Mouse (Mus musculus): ENCODE measurements at regions not wholly inside any gene's neighbourhood (a gene's known extent, or its start where the extent isn't known, plus 50 kb on each side); places are given as distances from the start of the nearest gene placed in this dataset.
"Not testable (repeated sequence)": the region's sequence is repeated elsewhere in the genome, so short reads cannot be mapped to it uniquely, and the experiment has no call there.

DNA sequence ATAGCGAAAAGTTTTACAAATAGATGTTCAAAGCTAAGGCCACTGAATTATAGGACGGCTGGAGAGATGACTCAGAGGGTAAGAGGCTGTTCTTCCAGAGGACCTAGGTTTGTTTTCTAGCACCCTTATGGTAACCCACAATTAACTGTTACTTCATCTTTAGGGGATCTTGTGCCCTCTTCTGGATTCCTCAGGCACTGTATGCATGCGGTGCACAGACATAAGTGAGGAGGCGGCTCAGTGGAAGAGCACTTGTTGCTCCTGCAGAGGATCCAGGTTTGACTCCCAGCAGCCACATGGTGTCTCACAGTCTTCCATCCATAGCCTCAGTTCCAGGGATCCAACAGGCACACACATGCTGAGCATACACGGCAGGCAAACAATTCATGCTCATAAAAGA is 89.7 kb upstream of the Shb start:
- no peak overlapping the region for H3K9ac ChIP-seq (replicated peaks; ENCODE audit: low read length)
- DNase-seq (no peak), ATAC-seq (ENCODE audit: low FRiP score, low TSS enrichment) (no peak)
- H3K27ac ChIP-seq (replicated peaks; ENCODE audit: low read depth, low read length): no peak overlapping the region
- H3K27me3 ChIP-seq (ENCODE audit: control insufficient read depth, insufficient read depth, low read length): no peaks in the 10 kb centered on the region
- 87% methylated on average over 5 of the region's 5 CpGs for WGBS
- peaks cover 2% of the 10 kb centered on the region; the same call in 1 of the 2 replicates for H3K4me1 ChIP-seq (ENCODE audit: control insufficient read depth, insufficient read depth, low read length)
- H3K9me3 ChIP-seq (ENCODE audit: control insufficient read depth, low read length): 0 out of 2 replicates have a peak, but pooled peaks cover 3% of the 10 kb centered on the region
- H3K36me3 ChIP-seq (ENCODE audit: control insufficient read depth, insufficient read depth, low read length): no peaks in the 10 kb centered on the region
- H3K4me2 ChIP-seq (ENCODE audit: low read length): no peak overlapping the region
- H3K4me3 ChIP-seq (replicated peaks; ENCODE audit: low read depth, low read length): no peak overlapping the region

DNA sequence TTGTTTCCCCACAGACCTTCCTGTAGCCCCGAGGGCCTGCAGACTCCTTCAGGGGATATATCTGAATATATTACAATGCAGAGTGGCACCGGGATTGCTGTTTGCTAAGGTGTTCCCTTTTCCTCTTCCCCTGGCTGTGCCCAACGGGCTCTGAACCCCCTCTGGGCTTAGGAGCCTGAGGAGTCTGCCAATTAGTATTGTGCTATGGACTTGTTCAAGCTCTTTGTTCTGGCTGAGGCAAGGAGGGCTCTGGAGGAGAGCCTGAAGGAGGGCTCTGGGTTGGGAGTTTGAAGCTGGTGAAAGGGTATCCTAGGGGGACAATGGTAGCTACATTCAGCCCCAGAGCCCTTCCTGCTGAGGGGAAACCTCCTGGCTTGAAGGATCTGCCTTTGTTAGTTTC is 84.9 kb upstream of the Shb start:
- H3K9me3 ChIP-seq (ENCODE audit: control insufficient read depth, low read length): no peaks in the 10 kb centered on the region
- 22% methylated on average over 3 of the region's 3 CpGs for WGBS
- DNase-seq (no peak), ATAC-seq (ENCODE audit: low FRiP score, low TSS enrichment) (no peak)
- H3K4me3 ChIP-seq (replicated peaks; ENCODE audit: low read depth, low read length): no peak overlapping the region
- H3K9ac ChIP-seq (replicated peaks; ENCODE audit: low read length): no peak overlapping the region
- no peaks in the 10 kb centered on the region for H3K27me3 ChIP-seq (ENCODE audit: control insufficient read depth, insufficient read depth, low read length)
- peaks cover 4% of the 10 kb centered on the region for H3K4me1 ChIP-seq (ENCODE audit: control insufficient read depth, insufficient read depth, low read length)
- H3K36me3 ChIP-seq (ENCODE audit: control insufficient read depth, insufficient read depth, low read length): no peaks in the 10 kb centered on the region
- H3K27ac ChIP-seq (replicated peaks; ENCODE audit: low read depth, low read length): no peak overlapping the region
- H3K4me2 ChIP-seq (ENCODE audit: low read length): no peak overlapping the region

DNA sequence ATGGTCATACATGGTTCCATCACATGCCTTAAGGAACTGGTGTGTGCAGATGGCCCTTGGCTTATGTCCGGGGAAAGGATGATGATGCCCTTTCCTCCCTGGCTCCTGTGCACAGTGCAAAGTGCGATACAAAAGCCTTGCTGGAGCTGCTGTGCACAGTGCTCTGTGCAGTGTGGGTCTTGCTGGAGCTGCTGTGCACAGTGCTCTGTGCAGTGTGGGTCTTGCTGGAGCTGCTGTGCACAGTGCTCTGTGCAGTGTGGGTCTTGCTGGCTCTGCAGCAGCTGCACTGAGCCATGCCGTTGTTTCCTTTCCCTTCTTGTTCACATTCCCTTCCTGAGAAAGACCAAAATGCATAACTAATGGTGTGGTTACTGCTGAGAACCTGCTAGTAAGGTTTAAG is 81.2 kb upstream of the Shb start:
- not testable (repeated sequence) for DNase-seq; H3K4me3 ChIP-seq (replicated peaks; ENCODE audit: low read depth, low read length); H3K9me3 ChIP-seq (ENCODE audit: control insufficient read depth, low read length); H3K27ac ChIP-seq (replicated peaks; ENCODE audit: low read depth, low read length); H3K4me1 ChIP-seq (ENCODE audit: control insufficient read depth, insufficient read depth, low read length); H3K4me2 ChIP-seq (ENCODE audit: low read length); ATAC-seq (ENCODE audit: low FRiP score, low TSS enrichment); H3K9ac ChIP-seq (replicated peaks; ENCODE audit: low read length); H3K36me3 ChIP-seq (ENCODE audit: control insufficient read depth, insufficient read depth, low read length); H3K27me3 ChIP-seq (ENCODE audit: control insufficient read depth, insufficient read depth, low read length)
- 64% methylated on average over 3 of the region's 3 CpGs for WGBS

DNA sequence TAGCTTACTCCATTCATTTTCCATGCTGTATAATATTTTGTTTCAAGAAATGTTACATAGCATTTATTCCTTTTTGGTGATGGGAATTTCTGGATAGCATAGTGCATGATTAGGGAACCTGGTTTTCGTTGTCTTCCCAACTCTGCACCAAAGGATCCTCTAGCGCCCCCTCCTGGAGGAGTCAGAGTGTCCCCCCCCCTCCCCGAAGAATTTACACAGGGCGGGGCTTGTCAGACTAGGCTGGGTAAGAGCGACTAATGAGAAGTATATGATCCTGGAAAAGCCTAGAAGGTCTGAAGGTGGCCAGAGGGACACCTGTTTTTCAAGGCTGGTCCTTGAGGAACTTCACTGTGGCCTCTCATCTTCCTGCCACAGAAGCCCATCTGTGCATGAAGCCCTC is 79.9 kb upstream of the Shb start:
- 59% methylated on average over 5 of the region's 5 CpGs for WGBS
- ATAC-seq (ENCODE audit: low FRiP score, low TSS enrichment): no peak
- H3K36me3 ChIP-seq (ENCODE audit: control insufficient read depth, insufficient read depth, low read length): no peaks in the 10 kb centered on the region
- H3K27ac ChIP-seq (replicated peaks; ENCODE audit: low read depth, low read length): no peak overlapping the region
- H3K9ac ChIP-seq (replicated peaks; ENCODE audit: low read length): no peak overlapping the region
- no peak overlapping the region for H3K4me3 ChIP-seq (replicated peaks; ENCODE audit: low read depth, low read length)
- peaks cover 3% of the 10 kb centered on the region for H3K4me1 ChIP-seq (ENCODE audit: control insufficient read depth, insufficient read depth, low read length)
- H3K27me3 ChIP-seq (ENCODE audit: control insufficient read depth, insufficient read depth, low read length): no peaks in the 10 kb centered on the region
- no peak for DNase-seq
- no peak overlapping the region for H3K4me2 ChIP-seq (ENCODE audit: low read length)
- no peaks in the 10 kb centered on the region for H3K9me3 ChIP-seq (ENCODE audit: control insufficient read depth, low read length)

- no peaks in the 10 kb centered on the region for H3K9me3 ChIP-seq (ENCODE audit: control insufficient read depth, low read length)
- WGBS: 93% methylated on average over 5 of the region's 5 CpGs
- H3K27ac ChIP-seq (replicated peaks; ENCODE audit: low read depth, low read length): no peak overlapping the region
- no peaks in the 10 kb centered on the region for H3K36me3 ChIP-seq (ENCODE audit: control insufficient read depth, insufficient read depth, low read length)
- no peak overlapping the region for H3K4me2 ChIP-seq (ENCODE audit: low read length)
- no peak overlapping the region for H3K4me3 ChIP-seq (replicated peaks; ENCODE audit: low read depth, low read length)
- no peaks in the 10 kb centered on the region for H3K27me3 ChIP-seq (ENCODE audit: control insufficient read depth, insufficient read depth, low read length)
- no peak for DNase-seq
- no peak overlapping the region for H3K9ac ChIP-seq (replicated peaks; ENCODE audit: low read length)
- H3K4me1 ChIP-seq (ENCODE audit: control insufficient read depth, insufficient read depth, low read length): no peaks in the 10 kb centered on the region
- ATAC-seq (ENCODE audit: low FRiP score, low TSS enrichment): no peak
Measured at GRCm38 (mm10) chr4:45610937-45611336, 78.7 kb upstream of the Shb start.

DNA sequence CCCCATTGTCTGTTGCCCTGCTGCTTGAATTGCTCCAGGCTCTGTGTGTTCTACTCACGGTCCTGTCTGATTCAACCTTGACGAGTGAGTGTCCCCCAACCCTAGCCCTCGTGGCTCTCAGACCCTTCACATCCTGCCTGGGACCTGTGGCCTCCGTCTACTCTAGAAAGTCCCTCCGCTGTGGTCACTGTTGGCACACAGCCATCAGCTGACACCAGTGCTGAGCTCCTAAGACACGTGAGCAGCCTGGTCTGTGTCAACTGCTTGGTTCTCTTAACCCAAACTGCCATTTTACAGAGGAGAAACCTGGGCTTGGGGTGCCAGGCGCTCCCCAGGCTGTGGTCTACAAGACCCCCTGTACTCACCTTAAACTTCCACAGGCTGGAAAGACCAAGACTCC is 74.3 kb upstream of the Shb start:
- ATAC-seq (ENCODE audit: low FRiP score, low TSS enrichment): no peak
- no peak for DNase-seq
- 66% methylated on average over 7 of the region's 7 CpGs for WGBS

DNA sequence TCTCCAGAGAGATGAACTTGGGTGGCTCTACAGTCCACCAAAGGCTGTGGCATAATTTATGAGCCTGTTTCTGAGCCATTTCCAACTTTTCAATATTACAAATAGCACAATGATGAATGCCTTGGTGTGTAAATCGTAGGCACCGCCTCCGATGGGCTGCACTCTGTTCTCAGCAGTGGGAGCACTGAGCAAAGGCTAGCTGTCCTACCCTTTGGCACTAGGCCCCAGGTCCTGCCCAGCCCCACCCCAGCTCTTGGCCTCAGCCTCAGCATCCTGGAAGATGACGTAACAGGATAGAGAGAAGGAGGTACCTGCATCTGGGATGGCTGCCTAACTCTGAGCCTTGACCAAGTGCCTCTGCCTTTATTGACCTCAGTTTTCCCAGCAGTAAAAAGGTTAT is 73.4 kb upstream of the Shb start:
- H3K27ac ChIP-seq (replicated peaks; ENCODE audit: low read depth, low read length): no peak overlapping the region
- no peaks in the 10 kb centered on the region for H3K9me3 ChIP-seq (ENCODE audit: control insufficient read depth, low read length)
- no peak overlapping the region for H3K4me3 ChIP-seq (replicated peaks; ENCODE audit: low read depth, low read length)
- DNase-seq (no peak), ATAC-seq (ENCODE audit: low FRiP score, low TSS enrichment) (no peak)
- no peaks in the 10 kb centered on the region for H3K36me3 ChIP-seq (ENCODE audit: control insufficient read depth, insufficient read depth, low read length)
- peaks cover 7% of the 10 kb centered on the region; the same call in 1 of the 2 replicates for H3K4me1 ChIP-seq (ENCODE audit: control insufficient read depth, insufficient read depth, low read length)
- H3K4me2 ChIP-seq (ENCODE audit: low read length): no peak overlapping the region
- WGBS: 87% methylated on average over 4 of the region's 4 CpGs
- no peaks in the 10 kb centered on the region for H3K27me3 ChIP-seq (ENCODE audit: control insufficient read depth, insufficient read depth, low read length)
- H3K9ac ChIP-seq (replicated peaks; ENCODE audit: low read length): no peak overlapping the region

More for the DNA sequence above, 74.3 kb upstream of the Shb start:
- Histone ChIP-seq H3K4me3 (replicated peaks; ENCODE audit: low read depth, low read length) (no peak overlapping the region), H3K9me3 (ENCODE audit: control insufficient read depth, low read length) (no peaks in the 10 kb centered on the region), H3K9ac (replicated peaks; ENCODE audit: low read length) (no peak overlapping the region), H3K4me2 (ENCODE audit: low read length) (no peak overlapping the region), H3K27ac (replicated peaks; ENCODE audit: low read depth, low read length) (no peak overlapping the region), H3K36me3 (ENCODE audit: control insufficient read depth, insufficient read depth, low read length) (no peaks in the 10 kb centered on the region), H3K27me3 (ENCODE audit: control insufficient read depth, insufficient read depth, low read length) (no peaks in the 10 kb centered on the region), H3K4me1 (ENCODE audit: control insufficient read depth, insufficient read depth, low read length) (0 out of 2 replicates have a peak, but pooled peaks cover 5% of the 10 kb centered on the region)

GRCm38 (mm10) chr4:45604271-45604800 is 72.1 kb upstream of the Shb start:
- Histone ChIP-seq H3K36me3 (ENCODE audit: control insufficient read depth, insufficient read depth, low read length) (no peaks in the 10 kb centered on the region), H3K4me2 (ENCODE audit: low read length) (no peak overlapping the region), H3K9ac (replicated peaks; ENCODE audit: low read length) (no peak overlapping the region), H3K27me3 (ENCODE audit: control insufficient read depth, insufficient read depth, low read length) (no peaks in the 10 kb centered on the region), H3K9me3 (ENCODE audit: control insufficient read depth, low read length) (no peaks in the 10 kb centered on the region), H3K4me1 (ENCODE audit: control insufficient read depth, insufficient read depth, low read length) (peaks cover 10% of the 10 kb centered on the region; the same call in 1 of the 2 replicates), H3K27ac (replicated peaks; ENCODE audit: low read depth, low read length) (no peak overlapping the region), H3K4me3 (replicated peaks; ENCODE audit: low read depth, low read length) (no peak overlapping the region)
- ATAC-seq (ENCODE audit: low FRiP score, low TSS enrichment) (no peak), DNase-seq (no peak)
- WGBS: 27% methylated on average over 5 of the region's 5 CpGs

- H3K4me1 ChIP-seq (ENCODE audit: control insufficient read depth, insufficient read depth, low read length): peaks cover 10% of the 10 kb centered on the region; the same call in 1 of the 2 replicates
- H3K27me3 ChIP-seq (ENCODE audit: control insufficient read depth, insufficient read depth, low read length): no peaks in the 10 kb centered on the region
- no peak overlapping the region for H3K4me3 ChIP-seq (replicated peaks; ENCODE audit: low read depth, low read length)
- no peaks in the 10 kb centered on the region for H3K36me3 ChIP-seq (ENCODE audit: control insufficient read depth, insufficient read depth, low read length)
- peak overlapping the region; percentile 16; the same call in 1 of the 2 replicates for H3K9ac ChIP-seq (replicated peaks; ENCODE audit: low read length)
- H3K9me3 ChIP-seq (ENCODE audit: control insufficient read depth, low read length): no peaks in the 10 kb centered on the region
- 26% methylated on average over 9 of the region's 9 CpGs for WGBS
- ATAC-seq (ENCODE audit: low FRiP score, low TSS enrichment): no peak
- H3K27ac ChIP-seq (replicated peaks; ENCODE audit: low read depth, low read length): 0 out of 2 replicates have a peak overlapping the region, but pooled peaks have one; percentile 26
- peak; percentile 42 for DNase-seq
- H3K4me2 ChIP-seq (ENCODE audit: low read length): no peak overlapping the region
Measured at GRCm38 (mm10) chr4:45600520-45600919, 68.2 kb upstream of the Shb start.
